Mouse (Mus musculus): Measurements from ENCODE around the gene Angptl2.

The Angptl2 gene

DNA sequence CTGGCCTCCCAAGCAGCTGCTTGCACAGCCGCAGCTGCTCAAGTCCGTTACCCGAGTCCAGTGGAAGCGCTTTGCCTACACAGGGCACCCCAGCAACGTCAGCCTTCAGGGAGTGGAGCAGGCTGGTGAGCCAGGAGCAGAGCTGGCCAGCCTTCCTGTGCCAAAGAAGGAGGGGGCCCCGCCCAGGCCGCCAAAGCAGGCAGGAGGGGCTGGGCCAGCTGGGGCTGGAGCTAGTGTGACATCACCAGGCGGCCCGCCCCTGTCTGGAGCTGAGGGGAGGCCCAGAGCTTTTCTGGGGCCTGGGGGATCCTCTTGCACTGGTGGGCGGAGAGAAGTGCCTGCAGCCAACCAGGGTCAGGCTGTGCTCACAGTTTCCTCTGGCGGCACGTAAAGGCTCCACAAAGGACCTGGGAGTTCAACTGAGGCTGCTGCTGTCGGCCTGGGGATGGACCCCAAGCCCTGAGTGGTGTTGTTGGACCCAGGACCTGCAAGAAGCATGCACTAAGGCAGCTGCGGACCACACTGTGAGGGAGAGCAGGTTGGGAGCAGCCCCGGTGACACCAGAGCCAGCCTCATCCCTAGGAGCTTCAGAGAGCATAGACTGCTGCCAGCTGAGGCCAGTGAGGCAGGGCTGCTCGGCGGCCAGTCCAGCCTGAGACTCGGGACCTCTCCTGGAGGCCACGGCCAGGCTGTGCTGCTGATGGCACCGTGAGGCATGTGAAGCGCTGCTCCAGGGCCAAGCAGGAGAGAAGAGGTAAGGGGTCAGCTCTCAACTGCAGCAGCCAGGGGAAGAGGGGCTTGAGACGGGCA is at the start of gene Angptl2:
Gene Angptl2, plus strand, starts transcription at position 370 of the 810 bp plus-strand sequence.
- DNase-seq (ENCODE audit: low read depth, low spot score) = peak; percentile 68

DNA sequence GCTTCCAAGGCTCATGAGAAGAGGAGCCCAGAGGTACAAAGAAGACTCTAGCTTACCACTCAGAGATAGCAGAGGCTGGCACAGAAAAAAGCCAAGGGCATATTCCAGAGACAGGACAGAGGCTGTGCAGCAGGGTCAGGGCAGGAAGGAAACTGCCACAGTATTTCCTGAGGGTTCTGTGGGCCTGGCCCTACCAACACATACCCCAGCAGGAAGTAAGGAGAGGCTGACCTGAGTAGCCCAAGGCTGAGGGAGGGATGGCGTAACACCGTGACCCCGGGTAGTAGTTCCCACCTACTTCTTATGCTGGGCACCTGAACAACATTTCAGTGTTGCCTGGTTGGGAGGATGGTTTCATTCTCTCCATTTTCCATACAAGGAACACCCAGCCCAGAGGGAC is 48.8 kb upstream of the Angptl2 start:
- no peak for DNase-seq (ENCODE audit: low read depth, low spot score)

DNA sequence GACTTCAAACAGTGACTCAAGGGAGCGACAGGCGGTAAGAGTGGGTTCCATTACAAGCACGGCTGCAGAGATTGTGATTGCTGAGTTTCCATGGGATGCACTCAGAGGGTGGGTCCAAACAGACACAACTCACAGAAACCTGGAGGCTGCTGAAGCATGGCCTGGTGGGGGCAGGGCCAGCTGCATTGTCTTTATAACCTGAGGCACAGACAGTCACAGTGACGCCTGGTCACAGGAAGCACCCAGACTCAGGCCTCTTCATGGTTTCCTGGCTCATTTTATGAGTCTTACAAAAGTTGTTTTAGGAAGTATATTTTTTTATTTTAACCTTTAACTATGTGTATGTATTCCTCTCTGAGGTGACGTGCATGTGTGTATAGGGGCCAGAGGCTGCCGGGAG is 46.4 kb upstream of the Angptl2 start:
- DNase-seq (ENCODE audit: low read depth, low spot score) = no peak

DNA sequence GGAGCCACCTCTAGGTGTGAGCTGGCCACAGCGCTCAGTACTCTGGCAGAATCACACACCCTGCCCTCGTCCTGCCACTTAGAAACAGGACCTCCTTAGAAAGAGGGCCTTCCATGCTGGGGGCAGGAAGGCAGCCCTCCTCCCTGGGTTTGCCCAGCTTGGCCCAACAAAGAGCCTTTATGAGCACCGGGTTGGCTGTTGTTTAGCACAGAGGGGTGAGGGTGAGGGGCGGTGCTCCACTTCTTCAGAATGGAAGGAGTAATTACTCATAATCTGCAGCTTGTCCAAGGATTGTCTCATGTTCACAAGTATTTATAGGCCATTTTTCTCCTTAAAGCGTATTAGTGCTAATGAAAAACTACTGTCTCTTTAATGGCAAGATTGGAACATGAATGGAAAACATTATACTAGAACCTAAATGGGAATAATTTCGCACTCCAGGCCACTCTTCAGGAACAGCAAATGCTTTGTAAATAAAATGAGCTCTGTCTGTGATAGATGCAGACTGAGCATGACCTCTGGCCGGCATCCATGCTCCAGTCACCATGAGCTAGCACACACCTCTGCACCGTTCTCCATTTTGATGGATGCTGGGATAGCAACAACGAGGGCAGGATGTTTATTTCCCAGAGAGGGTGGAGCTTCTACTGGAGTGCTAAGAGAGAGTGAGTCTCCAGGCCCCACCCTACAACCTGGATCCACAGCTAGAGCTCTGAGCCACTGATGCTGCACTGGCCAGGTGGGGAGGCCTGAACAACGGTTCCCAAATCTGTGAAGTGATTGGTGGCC is 44.9 kb upstream of the Angptl2 start:
- DNase-seq (ENCODE audit: low read depth, low spot score) = no peak

DNA sequence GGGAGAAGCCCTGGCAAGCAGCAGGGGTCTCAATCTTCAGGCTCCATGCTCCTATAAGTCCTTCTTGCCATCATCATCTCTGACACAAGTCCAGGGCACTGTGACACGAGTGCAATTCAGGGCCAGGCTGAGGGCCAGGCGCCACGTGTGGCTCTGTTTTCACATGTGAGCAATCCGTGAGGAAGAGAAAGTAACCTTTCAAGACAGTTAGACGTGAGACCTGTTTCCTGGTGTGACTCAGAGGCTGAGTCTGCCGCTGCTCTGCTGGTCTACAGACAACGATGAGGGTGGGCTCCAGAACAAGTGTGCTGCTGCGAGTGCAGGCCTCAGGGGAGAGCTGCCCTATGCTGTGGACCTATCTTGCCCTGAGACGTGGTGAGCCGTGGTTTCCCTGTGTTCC is 42.7 kb upstream of the Angptl2 start:
- DNase-seq (ENCODE audit: low read depth, low spot score) = no peak

DNA sequence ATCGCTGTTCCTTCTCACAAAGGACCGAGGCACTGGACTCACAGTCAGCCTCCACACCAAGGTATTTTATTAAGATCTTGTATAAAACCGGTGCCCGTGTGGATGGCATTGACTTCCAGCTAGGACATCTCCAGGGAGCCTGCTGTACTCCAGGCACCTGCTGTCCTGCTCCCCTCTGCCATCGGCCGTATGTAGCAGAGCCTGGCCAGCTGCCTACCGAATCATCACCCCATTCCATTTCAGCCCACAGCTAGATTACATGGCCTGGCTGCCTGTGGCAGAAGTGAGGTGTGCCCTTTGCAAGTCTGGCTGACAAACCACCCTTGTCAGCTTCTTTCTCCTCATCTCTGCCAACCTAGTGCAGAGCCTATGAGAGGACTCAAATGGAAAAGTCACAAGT is 42.2 kb upstream of the Angptl2 start:
- DNase-seq (ENCODE audit: low read depth, low spot score) = no peak

DNA sequence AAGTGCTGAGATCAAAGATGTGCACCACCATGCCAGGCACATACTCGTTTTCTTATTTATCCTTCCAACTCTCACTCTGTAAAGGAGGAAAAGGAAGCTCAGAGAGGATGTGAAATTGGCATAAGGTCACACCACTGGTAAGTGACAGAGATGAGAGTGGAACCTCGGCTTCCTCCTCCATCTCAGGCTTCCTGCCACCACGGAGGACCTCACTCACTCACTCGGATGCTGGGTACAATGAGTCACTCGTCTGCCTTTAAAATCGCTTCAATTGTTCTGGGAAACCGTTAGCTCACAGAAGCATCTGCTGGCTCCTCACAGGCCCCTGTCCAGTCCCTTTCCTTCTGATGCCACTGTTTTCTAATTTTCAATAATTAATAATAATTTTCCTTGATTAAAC is 39.4 kb upstream of the Angptl2 start:
- DNase-seq (ENCODE audit: low read depth, low spot score) = no peak

DNA sequence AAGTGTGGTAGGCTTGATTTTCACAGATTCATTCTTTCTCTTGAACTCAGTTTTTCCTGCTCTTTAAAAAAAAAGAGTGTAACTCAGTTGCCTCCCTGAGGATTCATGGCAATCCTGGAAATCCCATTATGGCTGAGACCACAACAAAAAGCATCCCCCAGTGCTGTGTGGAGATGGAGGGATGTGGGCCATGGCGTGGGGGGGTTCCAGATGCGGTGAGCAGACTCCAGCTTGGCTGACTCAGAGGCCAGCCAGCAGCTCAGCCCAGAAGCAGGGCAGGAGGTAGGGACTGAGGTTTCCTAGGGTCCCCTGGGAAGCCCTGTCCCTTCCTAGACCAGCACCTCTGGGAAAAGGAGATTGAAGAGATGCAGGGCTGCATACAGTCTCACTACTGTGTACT is 38.9 kb upstream of the Angptl2 start:
- DNase-seq (ENCODE audit: low read depth, low spot score) = no peak

DNA sequence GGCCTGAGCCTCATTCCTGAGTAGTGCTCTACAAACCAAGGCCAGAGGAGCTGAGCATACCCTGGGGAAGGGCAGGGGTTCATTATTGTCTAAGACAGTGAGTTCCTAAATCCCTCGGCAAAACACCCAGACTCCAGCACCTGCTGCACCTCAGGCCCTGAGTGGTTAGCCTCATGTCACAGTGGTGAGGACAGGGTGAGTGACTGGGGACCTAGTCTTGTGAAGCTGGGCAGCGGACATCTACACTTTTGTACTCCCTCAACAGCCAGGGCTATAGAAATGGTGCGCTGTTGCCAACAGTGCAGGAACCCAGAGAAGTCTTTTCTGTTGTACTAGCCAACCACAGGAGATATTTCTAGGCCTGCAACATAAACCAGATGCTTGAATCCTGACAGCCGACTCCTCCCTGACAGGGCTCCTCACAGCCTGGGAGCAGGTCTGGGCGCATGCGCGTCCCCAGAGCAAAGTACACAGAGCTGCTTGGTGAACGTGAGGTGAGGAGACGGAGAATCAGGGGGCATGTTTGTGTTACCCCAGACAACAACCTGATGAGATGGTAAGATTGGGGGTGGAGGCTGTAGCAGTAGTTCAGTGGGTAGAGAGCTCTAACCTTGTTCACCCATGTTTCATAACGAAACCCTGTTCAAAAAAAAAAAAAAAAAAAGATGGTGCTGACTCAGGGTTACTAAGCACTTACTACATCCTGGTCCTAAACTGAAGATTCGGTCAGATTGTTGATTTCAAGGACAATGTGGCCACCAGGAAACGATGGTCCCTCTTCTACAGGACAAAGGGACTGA is 38.2 kb upstream of the Angptl2 start:
- no peak for DNase-seq (ENCODE audit: low read depth, low spot score)

DNA sequence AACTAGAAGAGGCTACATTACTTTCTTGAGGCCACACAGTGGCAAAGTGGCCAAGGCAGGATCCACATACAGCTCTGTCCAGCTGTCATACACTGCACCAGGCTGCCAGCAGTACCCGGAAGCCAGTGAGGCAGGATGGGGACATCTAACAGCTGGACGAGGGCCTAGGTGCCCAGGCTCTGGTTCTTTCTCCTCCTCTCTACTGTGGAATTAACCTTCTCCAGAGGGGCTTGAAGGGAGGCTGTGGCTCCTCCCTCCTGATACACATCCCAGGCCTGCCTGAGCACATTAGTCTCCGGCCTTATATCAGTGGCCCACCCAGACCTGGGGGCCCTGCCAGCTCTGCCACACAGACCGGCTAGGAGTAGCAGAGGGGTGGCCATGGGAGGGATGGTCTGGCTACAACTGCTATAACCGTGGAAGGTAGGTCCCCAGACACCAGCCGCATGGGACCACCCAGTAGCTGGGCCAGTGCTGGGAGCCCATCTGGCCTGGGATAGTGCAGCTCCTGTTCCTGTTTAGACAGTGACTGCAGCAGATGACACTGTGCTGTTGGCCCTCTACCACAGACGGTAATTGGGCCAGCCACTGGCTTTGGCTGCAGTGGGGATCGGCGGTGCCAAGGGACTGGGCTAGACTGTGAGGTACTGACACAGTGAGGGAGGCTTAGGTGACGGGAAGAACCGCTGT is 37.5 kb upstream of the Angptl2 start:
- DNase-seq (ENCODE audit: low read depth, low spot score) = no peak

DNA sequence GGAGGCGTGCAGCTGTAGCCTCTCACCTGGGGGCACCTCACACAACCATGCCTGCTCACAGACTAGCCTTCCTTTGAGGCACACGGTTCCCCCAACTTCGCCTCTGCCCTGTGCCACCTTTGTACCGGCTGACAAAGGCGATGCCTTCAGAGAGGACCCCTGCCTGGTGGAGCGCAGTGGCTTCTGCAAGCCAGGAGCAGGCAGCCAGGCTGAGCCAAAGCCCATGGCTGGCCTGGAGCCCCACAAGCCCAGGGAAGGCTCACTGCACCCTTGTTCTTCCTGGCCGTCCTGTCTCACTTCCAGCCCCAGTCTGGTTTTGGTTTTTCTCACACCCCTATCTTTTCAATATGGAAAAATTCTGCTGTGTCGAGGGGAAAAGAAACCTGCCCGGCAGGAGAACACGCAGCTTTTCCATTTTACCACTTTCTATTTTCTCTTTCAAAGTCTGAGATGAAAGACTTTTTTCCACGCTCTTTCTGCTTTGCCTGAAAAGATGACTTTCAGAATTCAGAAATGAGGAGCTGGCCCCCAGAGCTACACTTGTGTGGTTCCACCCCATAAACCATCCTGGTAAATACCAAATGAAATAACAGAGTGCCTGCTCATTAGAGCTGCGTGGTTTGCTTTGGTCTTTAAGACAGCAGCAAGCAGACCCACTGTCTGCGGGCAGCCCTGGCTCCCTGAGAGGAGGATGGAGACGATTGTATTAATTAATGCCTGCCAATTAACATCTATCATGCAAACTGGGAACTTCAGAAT is 36.5 kb upstream of the Angptl2 start:
- DNase-seq (ENCODE audit: low read depth, low spot score) = no peak

DNA sequence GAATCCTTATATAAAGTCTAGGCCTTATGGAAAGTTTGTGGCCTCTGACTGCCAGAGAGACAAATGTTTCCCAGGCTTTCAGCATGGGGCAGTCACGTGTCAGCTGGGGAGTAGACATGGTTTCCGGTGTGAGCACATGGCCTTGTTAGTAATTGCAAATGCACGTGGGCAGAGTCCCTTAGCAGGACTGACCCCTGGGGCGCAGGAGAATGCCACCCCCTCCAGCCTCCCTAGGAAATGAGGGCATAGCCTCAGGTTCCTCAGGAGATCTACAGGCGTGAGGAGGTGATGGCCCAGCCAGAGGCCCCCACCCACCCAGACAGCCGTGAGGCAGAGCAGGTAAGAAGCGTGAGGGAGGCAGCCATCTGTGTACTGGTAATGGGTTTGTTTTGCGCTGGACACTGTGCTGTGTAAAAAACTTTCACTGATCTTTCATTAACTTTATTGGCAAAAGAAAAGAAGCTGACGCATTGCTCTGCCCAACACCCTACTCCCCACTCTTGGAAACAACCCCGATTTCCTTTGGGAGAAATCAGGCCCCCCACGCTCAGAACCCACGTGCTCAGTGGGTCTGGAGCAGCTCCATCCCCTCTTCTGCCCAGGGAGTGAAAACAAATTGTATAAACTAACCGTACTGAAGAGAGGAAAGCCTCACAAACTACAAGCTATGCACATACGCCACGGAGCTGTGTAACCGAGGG is 35.8 kb upstream of the Angptl2 start:
- no peak for DNase-seq (ENCODE audit: low read depth, low spot score)

DNA sequence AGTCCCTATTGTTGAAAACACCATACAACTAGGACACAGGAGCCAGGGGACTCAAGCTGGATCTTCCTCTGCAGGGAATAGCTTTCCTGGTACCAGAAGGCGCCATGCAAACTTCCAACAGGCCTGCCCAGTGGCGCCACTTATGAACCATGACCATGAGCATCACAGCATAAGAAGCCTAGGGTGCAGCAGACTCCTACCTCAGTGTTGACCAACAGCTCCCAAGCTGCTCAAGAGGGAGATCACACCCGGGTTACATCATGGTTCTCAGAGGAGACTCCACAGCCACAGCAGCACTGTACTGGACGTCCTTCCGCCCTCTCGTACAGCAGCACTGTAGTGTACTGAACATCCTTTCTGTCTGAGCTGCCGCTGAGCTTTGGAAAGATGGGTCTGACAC is 32.5 kb upstream of the Angptl2 start:
- DNase-seq (ENCODE audit: low read depth, low spot score) = no peak

DNA sequence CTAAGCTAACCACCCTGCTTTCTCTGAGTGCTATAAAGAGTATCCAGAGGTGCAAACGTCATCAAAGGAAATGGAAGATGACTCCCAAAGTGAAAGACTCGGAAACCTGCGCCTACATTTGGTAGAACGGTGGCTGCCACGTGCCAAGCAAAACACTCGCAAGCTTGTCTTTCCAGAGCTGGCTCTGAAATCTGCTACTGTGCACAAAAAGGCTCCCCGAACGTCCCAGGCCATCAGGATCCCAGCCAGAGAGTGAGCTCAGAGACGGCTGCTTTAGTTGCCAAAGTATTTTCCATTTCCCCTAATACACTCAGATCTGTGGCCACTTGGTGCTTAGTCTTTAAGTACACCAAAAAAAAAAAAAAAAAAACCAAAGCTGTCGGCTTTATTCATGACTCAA is 31.2 kb upstream of the Angptl2 start:
- DNase-seq (ENCODE audit: low read depth, low spot score) = no peak

DNA sequence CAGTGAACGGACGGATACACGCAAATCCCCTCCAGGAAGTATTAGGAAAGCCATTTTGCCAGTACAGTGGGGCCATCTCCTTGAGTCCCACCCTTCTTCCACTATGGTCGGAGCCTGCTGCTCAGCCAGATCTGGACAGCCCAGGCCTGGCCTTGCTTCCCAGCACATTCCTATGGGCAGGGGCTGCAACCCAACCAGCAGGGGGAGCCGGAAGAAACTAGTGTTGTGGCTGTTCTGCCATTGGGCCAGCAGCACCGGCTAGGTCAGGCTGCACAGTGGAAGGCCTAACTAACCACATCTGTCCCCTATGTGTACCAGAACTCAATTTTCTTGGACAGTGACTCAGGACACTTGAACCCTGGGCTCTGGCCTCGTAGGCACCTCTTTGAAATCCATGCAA is 30.6 kb upstream of the Angptl2 start:
- DNase-seq (ENCODE audit: low read depth, low spot score) = no peak

DNA sequence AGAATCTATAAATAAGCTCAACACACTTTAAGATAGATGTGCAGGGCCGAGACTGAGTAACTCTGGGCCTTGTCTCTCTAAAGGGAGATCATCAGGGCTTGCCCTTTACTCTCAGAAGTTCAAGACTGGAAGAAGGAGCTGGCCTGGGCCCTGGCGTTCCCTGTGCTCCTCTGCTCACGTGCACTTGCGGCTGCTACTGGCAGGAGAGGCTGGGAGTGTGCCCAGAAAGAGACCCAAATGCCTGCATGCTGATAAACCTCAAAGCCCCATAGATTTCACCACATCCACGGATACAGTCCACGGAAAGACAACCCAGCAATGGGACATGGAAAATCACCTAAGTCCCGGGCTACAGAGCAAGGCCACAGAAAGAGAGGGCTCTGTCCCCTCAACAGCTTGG is 29.4 kb upstream of the Angptl2 start:
- no peak for DNase-seq (ENCODE audit: low read depth, low spot score)

DNA sequence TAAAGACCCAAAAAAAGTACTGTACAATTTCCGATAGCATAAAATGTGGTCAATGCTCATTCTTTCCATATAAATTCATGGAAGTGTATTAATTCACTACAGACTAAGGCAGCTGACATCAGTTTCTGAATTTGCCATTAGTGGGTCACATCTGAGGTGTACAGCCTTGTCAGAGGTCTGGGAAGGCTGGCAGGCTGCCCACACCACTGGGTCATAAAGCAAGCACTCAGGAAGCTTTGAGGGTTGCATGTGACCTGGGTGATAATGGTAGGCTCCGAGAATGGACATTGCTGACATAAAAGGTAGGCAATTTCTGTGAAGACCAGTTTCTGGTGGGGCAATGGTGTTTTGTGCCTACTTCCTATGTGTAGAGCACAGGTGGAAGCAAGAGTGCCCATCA is 28.0 kb upstream of the Angptl2 start:
- no peak for DNase-seq (ENCODE audit: low read depth, low spot score)

DNA sequence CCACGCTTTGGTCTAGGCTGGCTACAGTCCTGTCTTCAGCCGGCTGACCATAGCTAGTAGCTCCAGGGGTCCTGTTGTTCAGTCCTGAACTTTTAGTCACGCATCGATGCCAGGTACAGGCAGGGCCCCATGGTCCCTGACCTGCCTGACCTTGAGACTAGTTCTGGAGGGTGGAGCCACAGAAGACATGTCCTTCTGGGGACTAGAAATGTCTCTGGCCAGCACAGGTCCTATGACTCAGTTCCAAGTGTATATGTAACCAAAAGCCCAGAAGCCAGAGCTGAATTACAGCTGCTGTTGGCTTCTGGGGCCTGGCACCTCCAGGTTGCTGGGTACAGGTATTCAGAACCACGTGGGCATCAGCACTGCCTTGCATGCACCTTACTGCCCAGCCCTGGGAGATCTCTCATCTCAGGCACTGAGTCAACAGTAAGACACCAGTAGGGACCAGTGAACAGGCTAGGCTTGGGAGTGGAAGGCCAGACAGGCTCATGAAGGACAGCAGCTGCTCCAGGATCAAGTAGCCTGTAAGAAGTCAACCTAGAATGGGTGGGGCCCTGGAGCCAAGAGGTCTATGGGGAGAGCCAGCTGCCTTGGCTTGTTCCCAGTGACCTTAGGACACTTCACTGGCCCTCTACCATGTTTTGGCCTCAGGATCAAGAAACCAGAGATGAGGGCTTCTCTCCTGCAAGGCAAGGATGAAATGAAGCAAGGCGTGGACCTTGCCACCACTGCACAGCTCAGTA is 26.8 kb upstream of the Angptl2 start:
- no peak for DNase-seq (ENCODE audit: low read depth, low spot score)

DNA sequence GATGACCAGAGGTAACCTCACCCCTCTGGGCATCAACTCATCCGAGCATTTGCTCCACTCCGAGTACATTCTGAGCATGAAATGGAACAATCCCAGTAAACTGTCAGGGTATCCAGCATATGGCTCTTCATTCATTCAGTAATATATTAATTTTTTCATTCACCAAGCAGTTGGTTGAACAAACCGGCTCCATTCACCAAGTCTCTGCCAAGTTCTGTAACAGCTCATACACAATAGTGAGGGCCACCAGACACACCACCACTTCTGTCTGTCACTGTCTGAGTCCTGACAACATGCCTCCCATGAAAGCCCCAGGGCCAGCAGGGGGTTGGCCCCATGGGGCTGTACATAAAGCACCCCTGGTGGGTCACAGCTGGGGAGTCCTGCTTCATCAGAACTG is 25.9 kb upstream of the Angptl2 start:
- no peak for DNase-seq (ENCODE audit: low read depth, low spot score)

Measured in WW6 (cell line).